Mouse (Mus musculus) R1 (cell line): ENCODE data around the gene Gpr137.

ENCODE experiments used
- DNase-seq: peaks from one replicate; pipeline ENCODE4 v3.0.0-alpha.2; 2018; ENCODE audit warnings: low read depth, low spot score

Gene Gpr137

GRCm38 (mm10) chr19:6973581-6974190 is 31.4 kb upstream of the Gpr137 start:
- DNase-seq, result no peak

- DNase-seq, result no peak
Measured at GRCm38 (mm10) chr19:6972247-6972917, 30.1 kb upstream of the Gpr137 start.

- peak; percentile 63 for DNase-seq
Measured at GRCm38 (mm10) chr19:6971644-6972043, 29.4 kb upstream of the Gpr137 start.

- DNase-seq, result no peak
Measured at GRCm38 (mm10) chr19:6970460-6971085, 28.3 kb upstream of the Gpr137 start.

- DNase-seq, result peak; percentile 74
Measured at GRCm38 (mm10) chr19:6969665-6970381, 27.5 kb upstream of the Gpr137 start.

GRCm38 (mm10) chr19:6969291-6969664 is 27.0 kb upstream of the Gpr137 start:
- no peak for DNase-seq

GRCm38 (mm10) chr19:6968491-6969271 is 26.4 kb upstream of the Gpr137 start:
- DNase-seq, result peak; percentile 63

GRCm38 (mm10) chr19:6956461-6956860 is 14.2 kb upstream of the Gpr137 start:
- DNase-seq, result no peak

- DNase-seq, result no peak
Measured at GRCm38 (mm10) chr19:6955424-6955823, 13.1 kb upstream of the Gpr137 start.

GRCm38 (mm10) chr19:6954046-6954445 is 11.8 kb upstream of the Gpr137 start:
- DNase-seq, result no peak

- no peak for DNase-seq
Measured at GRCm38 (mm10) chr19:6952712-6953037, 10.4 kb upstream of the Gpr137 start.

GRCm38 (mm10) chr19:6951994-6952711 is 9.9 kb upstream of the Gpr137 start:
- peak; percentile 63 for DNase-seq

GRCm38 (mm10) chr19:6951381-6951968 is 9.2 kb upstream of the Gpr137 start:
- DNase-seq, result peak; percentile 97

GRCm38 (mm10) chr19:6950613-6951153 is 8.4 kb upstream of the Gpr137 start:
- peak; percentile 83 for DNase-seq

- no peak for DNase-seq
Measured at GRCm38 (mm10) chr19:6949951-6950350, 7.7 kb upstream of the Gpr137 start.

- no peak for DNase-seq
Measured at GRCm38 (mm10) chr19:6949532-6949931, 7.3 kb upstream of the Gpr137 start.

GRCm38 (mm10) chr19:6948186-6948585 is 5.9 kb upstream of the Gpr137 start:
- no peak for DNase-seq

- peak; percentile 68 for DNase-seq
Measured at GRCm38 (mm10) chr19:6947742-6948141, 5.5 kb upstream of the Gpr137 start.

GRCm38 (mm10) chr19:6943709-6944108 is 1.4 kb upstream of the Gpr137 start:
- no peak for DNase-seq

- no peak for DNase-seq
Measured at GRCm38 (mm10) chr19:6942764-6943163, 484 bp upstream of the Gpr137 start.
